Mouse (Mus musculus) gastrocnemius, postnatal 25 days (tissue): ENCODE measurements at regions not wholly inside any gene's neighbourhood (a gene's known extent, or its start where the extent isn't known, plus 50 kb on each side); places are given as distances from the start of the nearest gene placed in this dataset.
A peak's percentile ranks its signal among the peaks of the same experiment; 100 is the strongest.
"Not testable (repeated sequence)": the region's sequence is repeated elsewhere in the genome, so short reads cannot be mapped to it uniquely, and the experiment has no call there.

Source experiments
- DNase-seq: peaks from one replicate; pipeline ENCODE4 v3.0.0; 2022

DNA sequence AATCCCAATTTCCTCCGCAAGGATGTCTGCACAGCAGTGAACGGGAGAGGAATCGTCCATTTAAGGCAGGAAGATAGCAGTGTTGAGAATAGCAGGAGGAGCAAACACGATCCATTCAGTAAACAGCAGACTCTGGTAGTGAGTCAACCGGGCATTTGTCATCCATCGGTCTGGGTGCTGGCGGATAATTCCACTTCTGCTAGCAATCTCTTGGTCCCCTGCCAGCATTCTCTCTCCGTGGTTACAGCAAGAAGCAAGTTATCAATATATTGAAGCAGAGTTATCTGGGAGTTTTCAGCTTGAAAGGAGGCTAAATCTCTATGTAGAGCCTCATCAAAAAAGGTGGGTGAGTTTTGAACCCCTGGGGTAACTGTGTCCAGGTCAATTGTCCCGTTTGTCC lies 130.4 kb downstream of the Mtrr start:
- not testable (repeated sequence) for DNase-seq

DNA sequence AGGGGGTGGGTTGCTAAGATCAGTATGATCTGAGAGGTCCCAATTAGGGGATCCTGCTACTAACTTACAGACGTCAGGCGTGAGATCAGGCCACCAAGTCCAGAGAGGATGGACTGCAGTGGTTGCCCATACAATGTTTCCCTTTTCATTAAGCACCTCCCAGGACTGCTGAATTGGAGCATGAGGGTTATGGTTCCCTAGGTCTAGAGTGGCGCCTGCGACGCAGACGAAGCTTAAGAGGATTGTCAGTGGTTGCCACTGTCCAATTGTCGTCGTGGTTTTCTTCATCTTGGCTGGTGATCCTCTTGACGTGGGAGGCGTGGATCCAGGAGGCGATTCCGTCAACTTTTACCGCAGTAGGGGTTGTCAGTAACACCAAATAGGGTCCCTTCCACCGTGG lies 137.6 kb downstream of the Mtrr start:
- DNase-seq = peak; percentile 5
